Mouse (Mus musculus) cerebellum, adult 2 months (tissue): Measurements from ENCODE around the gene Etv3. TPM values are rescaled to one million over a fixed set of nuclear protein-coding genes. Genes with fewer than 3 reads are reported as not detected.

Experiments
- DNase-seq, 2 experiments: peaks; one replicate each; pipeline ENCODE4 v3.0.0; 2021
- H3K27ac ChIP-seq: fragments of 200-500 bp; 2 replicates; pipeline ENCODE4 v1.5.1; 2012; ENCODE audit warnings: low read length, control low read depth, inconsistent platforms; ENCODE audit not compliant: insufficient read depth
- H3K27me3 ChIP-seq: fragments of 200-500 bp; 2 replicates; pipeline ENCODE4 v1.6.1; 2012; ENCODE audit warnings: inconsistent platforms, mild to moderate bottlenecking, low read length, moderate library complexity; ENCODE audit not compliant: control insufficient read depth, insufficient read depth
- H3K4me1 ChIP-seq: fragments of 200-500 bp; 2 replicates; pipeline ENCODE4 v1.6.1; 2011; ENCODE audit warnings: low read length; ENCODE audit not compliant: control insufficient read depth, insufficient read depth
- H3K4me3 ChIP-seq: fragments of 200-500 bp; replicated peaks from 2 replicates; pipeline ENCODE3; 2011; ENCODE audit warnings: mild to moderate bottlenecking, low read depth, low read length, control low read depth; ENCODE audit not compliant: insufficient read depth
- CTCF ChIP-seq: fragments of 200-500 bp; IDR thresholded peaks from 2 replicates; pipeline ENCODE4 v1.5.1; 2011; ENCODE audit warnings: low read depth, mild to moderate bottlenecking, control low read depth, low read length, moderate library complexity, borderline replicate concordance; ENCODE audit not compliant: insufficient read depth
- POLR2A ChIP-seq: fragments of 200-500 bp; IDR thresholded peaks from 2 replicates; pipeline ENCODE4 v1.6.1; 2011; ENCODE audit warnings: low read length, control low read depth, borderline replicate concordance; ENCODE audit not compliant: insufficient read depth
- WGBS: fragments of 180-500 bp; shearing (Covaris S2); methylation state at CpG from one replicate; pipeline ENCODE4 v1.1.7; 2018; 5-methylcytosine and 5-hydroxymethylcytosine counted together
- polyA plus RNA-seq: library from polyadenylated mRNA; depleted of rRNA; stranded (reverse); fragments of >200 nt; gene quantifications from 2 replicates; pipeline ENCODE4 v1.2.3, GENCODE M21; 2012; rRNA removed

The Etv3 gene
- polyA plus RNA-seq, 1 experiment, result 17.3 TPM

GRCm38 (mm10) chr3:87563466-87563865, 38.3 kb downstream of the Etv3 start:
- Histone ChIP-seq H3K27me3 (no peaks in the 10 kb centered on the region), H3K4me1 (no peaks in the 10 kb centered on the region), H3K27ac (no peak overlapping the region), H3K4me3 (no peak overlapping the region)
- TF ChIP-seq POLR2A (no peak), CTCF (no peak)
- WGBS, result 79% methylated on average over 5 of the region's 5 CpGs
- no peak for DNase-seq

- peak overlapping the region; percentile 48 for H3K27ac ChIP-seq
- DNase-seq, result no peak
- WGBS, result 20% methylated on average over 6 of the region's 6 CpGs
- H3K4me3 ChIP-seq, result peak overlapping the region; percentile 52
- no peaks in the 10 kb centered on the region for H3K27me3 ChIP-seq
- no peaks in the 10 kb centered on the region for H3K4me1 ChIP-seq
- TF ChIP-seq POLR2A, result no peak
- TF ChIP-seq CTCF, result no peak
Measured at GRCm38 (mm10) chr3:87565623-87566022, 40.4 kb downstream of the Etv3 start.

GRCm38 (mm10) chr3:87566066-87566465, 40.9 kb downstream of the Etv3 start:
- Histone ChIP-seq H3K4me3 (peak overlapping the region; percentile 52), H3K27me3 (no peaks in the 10 kb centered on the region), H3K4me1 (no peaks in the 10 kb centered on the region), H3K27ac (peak overlapping the region; percentile 48)
- peak; percentile 93 for TF ChIP-seq POLR2A
- no peak; the same call in 1 of the 2 replicates for TF ChIP-seq CTCF
- peak; percentile 91 to 94 for DNase-seq
- WGBS, result 2% methylated on average over 4 of the region's 4 CpGs

GRCm38 (mm10) chr3:87567497-87567896, 42.3 kb downstream of the Etv3 start:
- no peak for DNase-seq
- H3K4me1 ChIP-seq, result no peaks in the 10 kb centered on the region
- no peak overlapping the region for H3K4me3 ChIP-seq
- no peak for TF ChIP-seq POLR2A
- TF ChIP-seq CTCF, result no peak
- H3K27me3 ChIP-seq, result no peaks in the 10 kb centered on the region
- no peak overlapping the region for H3K27ac ChIP-seq
- WGBS, result 94% methylated on average over 14 of the region's 14 CpGs

- TF ChIP-seq POLR2A (no peak), CTCF (no peak)
- H3K27me3 ChIP-seq, result no peaks in the 10 kb centered on the region
- WGBS, result 96% methylated on average over 5 of the region's 5 CpGs
- no peaks in the 10 kb centered on the region for H3K4me1 ChIP-seq
- no peak overlapping the region for H3K27ac ChIP-seq
- H3K4me3 ChIP-seq, result no peak overlapping the region
- DNase-seq, result no peak
Measured at GRCm38 (mm10) chr3:87568681-87569080, 43.5 kb downstream of the Etv3 start.

GRCm38 (mm10) chr3:87575766-87576165, 50.6 kb downstream of the Etv3 start:
- H3K27ac ChIP-seq, result no peak overlapping the region
- no peak for DNase-seq
- 48% methylated on average over 6 of the region's 6 CpGs for WGBS
- TF ChIP-seq POLR2A (no peak), CTCF (no peak)
- H3K4me3 ChIP-seq, result no peak overlapping the region
- H3K27me3 ChIP-seq, result no peaks in the 10 kb centered on the region
- H3K4me1 ChIP-seq, result no peaks in the 10 kb centered on the region

GRCm38 (mm10) chr3:87582259-87582658, 57.1 kb downstream of the Etv3 start:
- no peak overlapping the region for H3K27ac ChIP-seq
- H3K4me3 ChIP-seq, result no peak overlapping the region
- no peak for DNase-seq
- 86% methylated on average over 4 of the region's 4 CpGs for WGBS
- TF ChIP-seq POLR2A, result no peak
- no peak for TF ChIP-seq CTCF
- no peaks in the 10 kb centered on the region for H3K27me3 ChIP-seq
- H3K4me1 ChIP-seq, result no peaks in the 10 kb centered on the region

Other genes with a start within 250 kb of the Etv3 start
- gene Cd5l, start 167.5 kb upstream of the Etv3 start, polyA plus RNA-seq, result 0.05 TPM in 1 of 2 replicates, not detected in the other
- 0.21 and 0.29 TPM in 2 replicates for gene Fcrl1, start 149.0 kb upstream of the Etv3 start, polyA plus RNA-seq
- gene Fcrl5, start 89.6 kb upstream of the Etv3 start, polyA plus RNA-seq, result not detected in 2 replicates
- 52.2 and 53.2 TPM in 2 replicates for gene Arhgef11, start 92.2 kb downstream of the Etv3 start, polyA plus RNA-seq
- gene Lrrc71, start 223.2 kb downstream of the Etv3 start, polyA plus RNA-seq, result 0.47 and 0.70 TPM in 2 replicates